Mouse (Mus musculus) neural tube, embryonic 12.5 days (tissue): ENCODE measurements around the gene U2af1l4. TPM values are rescaled to one million over a fixed set of nuclear protein-coding genes. Genes with fewer than 3 reads are reported as not detected.
A peak's percentile ranks its signal among the peaks of the same experiment; 100 is the strongest.

Experiments
- ATAC-seq: fragments of 200-750 bp; cut with Nextera tagmentation; 2 replicates; pipeline ENCODE4 v1.8.0; 2017; ENCODE audit warnings: low read depth, mild to moderate bottlenecking, moderate TSS enrichment, moderate library complexity; ENCODE audit not compliant: low FRiP score
- H3K27ac ChIP-seq: fragments of 300-500 bp; sonication (generic); 2 replicates; pipeline ENCODE4 v1.5.1; 2016
- H3K27me3 ChIP-seq: fragments of 300-500 bp; sonication (generic); replicated peaks from 2 replicates; pipeline ENCODE4 v1.6.1; 2016; ENCODE audit warnings: mild to moderate bottlenecking
- H3K36me3 ChIP-seq: fragments of 300-500 bp; sonication (generic); 2 replicates; pipeline ENCODE4 v1.6.1; 2016; ENCODE audit warnings: mild to moderate bottlenecking
- H3K4me1 ChIP-seq: fragments of 300-500 bp; sonication (generic); 2 replicates; pipeline ENCODE4 v1.6.1; 2016
- H3K4me2 ChIP-seq: fragments of 300-500 bp; sonication (generic); replicated peaks from 2 replicates; pipeline ENCODE4 v1.6.1; 2016; ENCODE audit warnings: mild to moderate bottlenecking
- H3K4me3 ChIP-seq: fragments of 300-500 bp; sonication (generic); 2 replicates; pipeline ENCODE4 v1.5.1; 2016
- H3K9ac ChIP-seq: fragments of 300-500 bp; sonication (generic); 2 replicates; pipeline ENCODE4 v1.6.1; 2016; ENCODE audit warnings: mild to moderate bottlenecking
- H3K9me3 ChIP-seq: fragments of 300-500 bp; sonication (generic); 2 replicates; pipeline ENCODE4 v1.6.1; 2016; ENCODE audit warnings: mild to moderate bottlenecking
- WGBS: fragments of 180-500 bp; shearing (Covaris S2); methylation state at CpG from one replicate; pipeline ENCODE4 v1.1.7; 2016; 5-methylcytosine and 5-hydroxymethylcytosine counted together
- polyA plus RNA-seq: library from polyadenylated mRNA; unstranded; fragments of >200 nt; fragmentation: Nextera tagmentation; extraction: Ambion mirVana; gene quantifications from 2 replicates; pipeline ENCODE4 v1.2.1, GENCODE M21; 2016

The U2af1l4 gene
- 83.8 and 87.9 TPM in 2 replicates for polyA plus RNA-seq

GRCm38 (mm10) chr7:30563117-30563905 is at the start of gene U2af1l4, which contains the start of the genes Gm49396 and Psenen:
U2af1l4 (plus strand) TSS chr7:30563301.
Gm49396 (plus strand) TSS chr7:30563344.
Psenen (minus strand) TSS chr7:30563627.
- Histone ChIP-seq H3K9ac (peak within 1 kb of the TSS; percentile 70), H3K4me1 (peaks cover 24% of the 10 kb centered on the region), H3K4me3 (peak within 1 kb of the TSS; percentile 74), H3K27ac (peak within 1 kb of the TSS; percentile 75), H3K36me3 (peaks cover 29% of the 10 kb centered on the region), H3K27me3 (no peaks in the 10 kb centered on the region), H3K4me2 (peak within 1 kb of the TSS; percentile 81), H3K9me3 (no peaks in the 10 kb centered on the region)
- ATAC-seq: peak; percentile 86
- under 1% methylated on average over 45 of the region's 45 CpGs for WGBS

DNA sequence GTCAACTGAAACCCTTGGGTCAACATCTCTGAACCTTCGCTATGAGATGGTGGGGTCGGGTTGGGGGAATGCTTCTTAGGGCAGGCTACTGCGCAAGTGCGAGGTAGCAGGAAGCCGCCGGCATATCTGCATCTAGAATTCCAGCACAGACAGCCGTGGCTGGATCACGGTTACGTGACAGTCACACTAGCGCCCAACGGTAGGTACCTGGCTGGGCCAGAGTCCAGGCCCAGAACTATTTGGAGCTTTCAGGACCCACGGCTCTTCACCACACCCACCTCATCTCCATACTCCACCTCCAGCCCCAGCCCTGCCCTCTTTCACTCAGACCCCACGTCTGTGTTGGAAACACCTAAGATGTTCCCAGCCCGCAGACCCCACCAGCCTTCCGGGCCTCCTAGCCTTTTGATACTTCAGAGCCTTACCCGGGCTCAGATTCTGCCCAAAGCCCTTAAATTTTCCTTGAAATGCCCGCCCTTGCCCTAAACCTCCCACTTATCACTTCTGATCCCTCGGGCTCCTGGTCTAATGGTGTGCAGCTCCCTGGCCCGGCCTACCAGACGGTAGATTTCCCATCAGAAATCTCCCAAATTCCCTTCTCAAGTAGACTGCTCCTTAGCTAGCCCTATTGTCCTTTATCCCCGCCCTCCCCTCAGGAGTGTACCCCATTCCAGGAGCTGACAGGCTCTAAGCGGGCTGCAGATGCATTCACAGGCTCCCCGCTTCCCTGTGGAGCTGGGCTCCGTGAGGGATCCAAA is 47.9 kb upstream of the U2af1l4 start:
- Histone ChIP-seq H3K9me3 (no peaks in the 10 kb centered on the region), H3K9ac (no peak overlapping the region), H3K4me3 (no peak overlapping the region), H3K27me3 (peaks cover 5% of the 10 kb centered on the region; the same call in 1 of the 2 replicates), H3K36me3 (no peaks in the 10 kb centered on the region), H3K27ac (no peak overlapping the region), H3K4me2 (no peak overlapping the region), H3K4me1 (no peaks in the 10 kb centered on the region)
- WGBS: 62% methylated on average over 24 of the region's 24 CpGs
- ATAC-seq: no peak

DNA sequence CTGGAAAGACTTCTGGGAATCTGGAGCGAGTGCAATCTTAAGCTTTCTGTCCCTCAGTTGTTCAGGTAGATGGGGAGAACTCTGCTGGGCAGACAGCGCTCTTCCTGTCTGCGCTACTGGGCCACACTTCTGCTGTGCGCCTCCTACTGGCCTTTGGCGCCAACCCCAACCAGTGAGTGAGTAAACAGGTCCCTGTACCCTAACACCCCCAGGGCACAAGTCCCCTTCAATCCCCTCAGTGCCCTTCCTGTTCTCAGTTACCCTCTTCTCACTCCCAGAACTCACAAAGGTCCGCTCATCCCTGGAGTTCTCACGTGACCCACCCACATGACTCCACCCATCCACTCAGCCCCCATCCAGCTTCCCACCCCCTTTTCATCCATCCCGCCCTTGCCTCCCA is 44.8 kb upstream of the U2af1l4 start:
- H3K27me3 ChIP-seq: peaks cover 5% of the 10 kb centered on the region; the same call in 1 of the 2 replicates
- peaks cover 13% of the 10 kb centered on the region for H3K36me3 ChIP-seq
- 47% methylated on average over 8 of the region's 8 CpGs for WGBS
- no peaks in the 10 kb centered on the region for H3K9me3 ChIP-seq
- H3K4me3 ChIP-seq: no peak overlapping the region
- ATAC-seq: no peak
- no peak overlapping the region for H3K9ac ChIP-seq
- H3K27ac ChIP-seq: no peak overlapping the region
- no peaks in the 10 kb centered on the region for H3K4me1 ChIP-seq
- no peak overlapping the region for H3K4me2 ChIP-seq

DNA sequence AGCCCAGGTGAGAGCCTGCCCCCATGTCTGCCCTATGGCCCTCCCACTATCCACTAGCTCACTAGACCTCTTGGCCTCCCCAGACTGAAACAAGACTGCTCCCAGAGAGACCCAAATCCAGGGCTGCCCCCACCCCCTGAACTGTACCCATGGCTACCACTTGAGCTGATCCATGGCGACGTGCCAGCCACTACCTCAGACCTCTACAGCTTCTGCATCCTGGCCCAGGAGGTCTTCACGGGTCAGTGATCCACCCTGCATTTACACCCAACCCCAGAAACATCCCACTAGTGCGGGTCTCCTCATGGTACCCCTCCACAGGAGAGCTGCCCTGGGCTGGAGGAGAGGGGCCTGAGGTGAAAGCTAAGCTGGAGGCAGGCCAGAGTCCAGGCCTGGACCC is 42.7 kb upstream of the U2af1l4 start:
- Histone ChIP-seq H3K36me3 (peaks cover 33% of the 10 kb centered on the region), H3K27ac (no peak overlapping the region), H3K4me3 (no peak overlapping the region), H3K9me3 (no peaks in the 10 kb centered on the region), H3K4me2 (no peak overlapping the region), H3K27me3 (peaks cover 4% of the 10 kb centered on the region; the same call in 1 of the 2 replicates), H3K9ac (no peak overlapping the region), H3K4me1 (peaks cover 5% of the 10 kb centered on the region; the same call in 1 of the 2 replicates)
- WGBS: 72% methylated on average over 4 of the region's 4 CpGs
- ATAC-seq: no peak

GRCm38 (mm10) chr7:30520856-30521255 is 42.2 kb upstream of the U2af1l4 start:
- Histone ChIP-seq H3K4me2 (no peak overlapping the region), H3K4me3 (no peak overlapping the region), H3K36me3 (peaks cover 38% of the 10 kb centered on the region), H3K9me3 (no peaks in the 10 kb centered on the region), H3K27me3 (no peaks in the 10 kb centered on the region), H3K4me1 (peaks cover 5% of the 10 kb centered on the region; the same call in 1 of the 2 replicates), H3K27ac (0 out of 2 replicates have a peak overlapping the region, but pooled peaks have one; percentile 27), H3K9ac (no peak overlapping the region)
- 81% methylated on average over 5 of the region's 5 CpGs for WGBS
- ATAC-seq: no peak

- H3K27me3 ChIP-seq: no peaks in the 10 kb centered on the region
- no peak overlapping the region for H3K4me3 ChIP-seq
- no peak overlapping the region for H3K4me2 ChIP-seq
- H3K36me3 ChIP-seq: peaks cover 58% of the 10 kb centered on the region
- no peak overlapping the region for H3K9ac ChIP-seq
- 77% methylated on average over 10 of the region's 10 CpGs for WGBS
- ATAC-seq: no peak
- no peaks in the 10 kb centered on the region for H3K9me3 ChIP-seq
- H3K27ac ChIP-seq: no peak overlapping the region
- H3K4me1 ChIP-seq: peaks cover 14% of the 10 kb centered on the region
Measured at GRCm38 (mm10) chr7:30522871-30523270, 40.2 kb upstream of the U2af1l4 start.

- no peaks in the 10 kb centered on the region for H3K27me3 ChIP-seq
- H3K27ac ChIP-seq: no peak overlapping the region
- H3K9ac ChIP-seq: no peak overlapping the region
- ATAC-seq: no peak
- H3K36me3 ChIP-seq: peaks cover 74% of the 10 kb centered on the region
- no peak overlapping the region for H3K4me3 ChIP-seq
- H3K4me1 ChIP-seq: peaks cover 14% of the 10 kb centered on the region
- H3K4me2 ChIP-seq: no peak overlapping the region
- H3K9me3 ChIP-seq: no peaks in the 10 kb centered on the region
- WGBS: 84% methylated on average over 6 of the region's 6 CpGs
Measured at GRCm38 (mm10) chr7:30524487-30524886, 38.6 kb upstream of the U2af1l4 start.

- Histone ChIP-seq H3K4me3 (no peak overlapping the region), H3K27me3 (no peaks in the 10 kb centered on the region), H3K27ac (no peak overlapping the region), H3K9ac (peak overlapping the region; percentile 26; the same call in 1 of the 2 replicates), H3K4me2 (0 out of 2 replicates have a peak overlapping the region, but pooled peaks have one; percentile 12), H3K9me3 (no peaks in the 10 kb centered on the region), H3K4me1 (peaks cover 14% of the 10 kb centered on the region), H3K36me3 (peaks cover 89% of the 10 kb centered on the region)
- ATAC-seq: no peak
- 32% methylated on average over 10 of the region's 10 CpGs for WGBS
Measured at GRCm38 (mm10) chr7:30525954-30526353, 37.1 kb upstream of the U2af1l4 start.

GRCm38 (mm10) chr7:30526399-30526798 is 36.7 kb upstream of the U2af1l4 start:
- Histone ChIP-seq H3K27me3 (no peaks in the 10 kb centered on the region), H3K27ac (no peak overlapping the region), H3K9me3 (no peaks in the 10 kb centered on the region), H3K36me3 (peaks cover 93% of the 10 kb centered on the region), H3K4me1 (peaks cover 17% of the 10 kb centered on the region), H3K4me2 (0 out of 2 replicates have a peak overlapping the region, but pooled peaks have one; percentile 12), H3K4me3 (no peak overlapping the region), H3K9ac (peak overlapping the region; percentile 26; the same call in 1 of the 2 replicates)
- 27% methylated on average over 17 of the region's 17 CpGs for WGBS
- no peak for ATAC-seq

DNA sequence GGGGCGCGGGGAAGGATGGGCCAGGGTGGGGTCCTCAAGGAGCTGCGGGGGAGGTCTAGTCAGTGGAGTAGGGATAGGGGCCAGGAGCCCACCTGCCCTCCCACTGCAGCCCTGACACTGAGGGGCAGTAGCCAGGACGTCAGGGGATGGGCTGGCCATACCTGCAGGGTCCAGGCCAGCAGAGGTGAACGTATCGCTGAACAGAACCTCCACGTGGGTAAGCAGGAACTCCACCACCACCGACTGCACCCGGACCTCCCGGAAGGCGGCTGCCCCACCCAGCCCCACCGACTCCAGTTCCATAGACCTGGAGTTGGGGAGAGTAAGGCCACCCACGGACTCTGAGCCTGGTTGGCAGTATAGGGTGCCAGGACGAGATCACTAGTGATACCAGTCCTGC is 36.1 kb upstream of the U2af1l4 start:
- peak; percentile 36; the same call in 1 of the 2 replicates for ATAC-seq
- 0 out of 2 replicates have a peak overlapping the region, but pooled peaks have one; percentile 26 for H3K9ac ChIP-seq
- no peak overlapping the region for H3K27ac ChIP-seq
- H3K36me3 ChIP-seq: peaks cover 99% of the 10 kb centered on the region
- H3K4me2 ChIP-seq: 0 out of 2 replicates have a peak overlapping the region, but pooled peaks have one; percentile 12
- H3K4me3 ChIP-seq: no peak overlapping the region
- H3K4me1 ChIP-seq: peaks cover 23% of the 10 kb centered on the region
- no peaks in the 10 kb centered on the region for H3K9me3 ChIP-seq
- no peaks in the 10 kb centered on the region for H3K27me3 ChIP-seq
- 76% methylated on average over 14 of the region's 14 CpGs for WGBS

GRCm38 (mm10) chr7:30531291-30531815 is 31.7 kb upstream of the U2af1l4 start:
- no peak for ATAC-seq
- H3K27ac ChIP-seq: no peak overlapping the region
- 90% methylated on average over 9 of the region's 9 CpGs for WGBS
- no peaks in the 10 kb centered on the region for H3K27me3 ChIP-seq
- H3K4me2 ChIP-seq: peak overlapping the region; percentile 81
- H3K4me3 ChIP-seq: no peak overlapping the region
- no peaks in the 10 kb centered on the region for H3K9me3 ChIP-seq
- H3K9ac ChIP-seq: peak overlapping the region; percentile 41; the same call in 1 of the 2 replicates
- H3K4me1 ChIP-seq: peaks cover 39% of the 10 kb centered on the region
- peaks cover 67% of the 10 kb centered on the region for H3K36me3 ChIP-seq

- Histone ChIP-seq H3K9me3 (no peaks in the 10 kb centered on the region), H3K36me3 (peaks cover 51% of the 10 kb centered on the region), H3K27me3 (no peaks in the 10 kb centered on the region), H3K9ac (peak overlapping the region; percentile 87), H3K4me3 (peak overlapping the region; percentile 78), H3K4me2 (peak overlapping the region; percentile 81), H3K27ac (no peak overlapping the region), H3K4me1 (peaks cover 33% of the 10 kb centered on the region)
- ATAC-seq: no peak
- 11% methylated on average over 8 of the region's 8 CpGs for WGBS
Measured at GRCm38 (mm10) chr7:30532931-30533330, 30.2 kb upstream of the U2af1l4 start.
